Mouse (Mus musculus): ENCODE measurements around the gene Syne3. TPM values are rescaled to one million over a fixed set of nuclear protein-coding genes. Genes with fewer than 3 reads are reported as not detected.

Syne3 gene
- total RNA-seq, 2 experiments from 2014 or later = 0.82 to 1.4 TPM

- intact Hi-C loops (cut with DNase I) = loop anchor here (2.0 kb wide), 1 partner anchor 73 kb away; no protein-coding TSS in a partner anchor
- DNase-seq = no peak
These were observed 16.5 kb upstream of the Syne3 start for GRCm38 (mm10) chr12:105025947-105026586.

GRCm38 (mm10) chr12:105025271-105025946 is 15.8 kb upstream of the Syne3 start:
- intact Hi-C loops (cut with DNase I) = loop anchor here (2.0 kb wide), 1 partner anchor 73 kb away; no protein-coding TSS in a partner anchor
- peak; percentile 80 for DNase-seq

- no peak for DNase-seq
- intact Hi-C loops (cut with DNase I) = no loop called here
These were observed 13.2 kb upstream of the Syne3 start for GRCm38 (mm10) chr12:105022776-105023175.

GRCm38 (mm10) chr12:105022141-105022540 is 12.5 kb upstream of the Syne3 start:
- intact Hi-C loops (cut with DNase I) = no loop called here
- peak; percentile 75 for DNase-seq

- intact Hi-C loops (cut with DNase I) = no loop called here
These were observed 11.9 kb upstream of the Syne3 start for GRCm38 (mm10) chr12:105021441-105022069.

GRCm38 (mm10) chr12:105019359-105020219 is 10.0 kb upstream of the Syne3 start:
- intact Hi-C loops (cut with DNase I) = no loop called here
- DNase-seq = no peak

More at GRCm38 (mm10) chr12:105021441-105022069, 11.9 kb upstream of the Syne3 start:
- no peak for DNase-seq

- peak; percentile 76 for DNase-seq
- intact Hi-C loops (cut with DNase I) = no loop called here
These were observed 7.0 kb upstream of the Syne3 start for GRCm38 (mm10) chr12:105016639-105017038.

GRCm38 (mm10) chr12:105016199-105016598 is 6.6 kb upstream of the Syne3 start:
- DNase-seq = peak; percentile 27
- intact Hi-C loops (cut with DNase I) = no loop called here

- DNase-seq = no peak
- intact Hi-C loops (cut with DNase I) = no loop called here
These were observed 3.5 kb upstream of the Syne3 start for GRCm38 (mm10) chr12:105013065-105013464.

- no peak for DNase-seq
- intact Hi-C loops (cut with DNase I) = no loop called here
These were observed 2.7 kb upstream of the Syne3 start for GRCm38 (mm10) chr12:105012314-105012713.

- no peak for DNase-seq
- intact Hi-C loops (cut with DNase I) = no loop called here
These were observed 2.0 kb upstream of the Syne3 start for GRCm38 (mm10) chr12:105011589-105011988.

GRCm38 (mm10) chr12:105010213-105010790 is 693 bp upstream of the Syne3 start:
- intact Hi-C loops (cut with DNase I) = no loop called here

GRCm38 (mm10) chr12:105008752-105009178 is 844 bp downstream of the Syne3 start:
- DNase-seq = no peak
- intact Hi-C loops (cut with DNase I) = no loop called here

More at GRCm38 (mm10) chr12:105010213-105010790, 693 bp upstream of the Syne3 start:
- DNase-seq = no peak

GRCm38 (mm10) chr12:105008150-105008549 is 1.5 kb downstream of the Syne3 start:
- intact Hi-C loops (cut with DNase I) = no loop called here
- DNase-seq = no peak

GRCm38 (mm10) chr12:105005715-105005972 is 4.0 kb downstream of the Syne3 start:
- DNase-seq = no peak
- intact Hi-C loops (cut with DNase I) = no loop called here

GRCm38 (mm10) chr12:105004956-105005714 is 4.5 kb downstream of the Syne3 start:
- intact Hi-C loops (cut with DNase I) = no loop called here
- DNase-seq = no peak

GRCm38 (mm10) chr12:105003715-105004114 is 5.9 kb downstream of the Syne3 start:
- intact Hi-C loops (cut with DNase I) = no loop called here
- no peak for DNase-seq

- intact Hi-C loops (cut with DNase I) = no loop called here
- DNase-seq = no peak
These were observed 6.5 kb downstream of the Syne3 start for GRCm38 (mm10) chr12:105003158-105003557.

GRCm38 (mm10) chr12:105002340-105003132 is 7.1 kb downstream of the Syne3 start:
- no peak for DNase-seq
- intact Hi-C loops (cut with DNase I) = no loop called here

All from left cerebral cortex, postnatal 4 days (tissue).